Mouse (Mus musculus): Measurements from ENCODE around the gene Mical2. TPM values are rescaled to one million over a fixed set of nuclear protein-coding genes. Genes with fewer than 3 reads are reported as not detected.

Mical2 gene
- total and polyA plus RNA-seq, 3 experiments: 0.22 TPM; not detected in 2

DNA sequence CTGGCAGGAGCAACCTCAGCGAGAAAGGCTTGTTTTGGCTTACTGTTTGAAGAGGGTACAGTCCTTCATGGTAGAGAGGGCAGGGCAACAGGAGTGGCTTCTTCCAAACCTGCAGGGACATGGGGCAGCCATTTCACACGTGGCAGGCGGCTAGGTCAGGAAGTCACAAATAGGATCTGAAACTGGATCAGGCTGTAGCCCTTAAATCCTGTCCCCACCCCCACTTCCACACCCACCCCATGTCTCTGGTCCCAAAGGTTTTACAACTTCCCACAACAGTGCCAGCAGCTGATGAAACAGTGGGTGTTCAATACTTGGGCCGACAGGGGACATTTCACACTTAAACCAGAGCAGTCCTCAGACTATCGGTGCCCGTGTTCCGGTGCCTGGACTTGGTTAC is 38.8 kb upstream of the Mical2 start:
- peaks cover 34% of the 10 kb centered on the region for H3K9me3 ChIP-seq (replicated peaks)
- no peak for DNase-seq (ENCODE audit: low spot score)
- TF ChIP-seq TAL1 (conservative IDR thresholded peaks at IDR 0.05; ENCODE audit: low read depth, low read length): no peak
- TF ChIP-seq GATA2 (IDR thresholded peaks at IDR 0.05; ENCODE audit: borderline replicate concordance, low read depth, low read length): no peak
- no peak for TF ChIP-seq POLR2AphosphoS5 (IDR thresholded peaks at IDR 0.05; ENCODE audit: insufficient replicate concordance, low read depth, low read length)
- no peak for TF ChIP-seq CTCF (IDR thresholded peaks at IDR 0.05; ENCODE audit: low read depth, low read length)
- no peak for TF ChIP-seq GATA1 (IDR thresholded peaks at IDR 0.05; ENCODE audit: borderline replicate concordance, low read length)
- H3K27me3 ChIP-seq (ENCODE audit: insufficient read depth, low read length): no peaks in the 10 kb centered on the region
- H3K4me1 ChIP-seq (ENCODE audit: insufficient read depth, low read depth, low read length): no peaks in the 10 kb centered on the region
- no peak overlapping the region for H3K4me3 ChIP-seq (ENCODE audit: low read depth, low read length)
- no peaks in the 10 kb centered on the region for H3K36me3 ChIP-seq (replicated peaks)
- no peak for ATAC-seq (ENCODE audit: extremely low read depth, insufficient number of reproducible peaks, low FRiP score, poor library complexity, severe bottlenecking)

DNA sequence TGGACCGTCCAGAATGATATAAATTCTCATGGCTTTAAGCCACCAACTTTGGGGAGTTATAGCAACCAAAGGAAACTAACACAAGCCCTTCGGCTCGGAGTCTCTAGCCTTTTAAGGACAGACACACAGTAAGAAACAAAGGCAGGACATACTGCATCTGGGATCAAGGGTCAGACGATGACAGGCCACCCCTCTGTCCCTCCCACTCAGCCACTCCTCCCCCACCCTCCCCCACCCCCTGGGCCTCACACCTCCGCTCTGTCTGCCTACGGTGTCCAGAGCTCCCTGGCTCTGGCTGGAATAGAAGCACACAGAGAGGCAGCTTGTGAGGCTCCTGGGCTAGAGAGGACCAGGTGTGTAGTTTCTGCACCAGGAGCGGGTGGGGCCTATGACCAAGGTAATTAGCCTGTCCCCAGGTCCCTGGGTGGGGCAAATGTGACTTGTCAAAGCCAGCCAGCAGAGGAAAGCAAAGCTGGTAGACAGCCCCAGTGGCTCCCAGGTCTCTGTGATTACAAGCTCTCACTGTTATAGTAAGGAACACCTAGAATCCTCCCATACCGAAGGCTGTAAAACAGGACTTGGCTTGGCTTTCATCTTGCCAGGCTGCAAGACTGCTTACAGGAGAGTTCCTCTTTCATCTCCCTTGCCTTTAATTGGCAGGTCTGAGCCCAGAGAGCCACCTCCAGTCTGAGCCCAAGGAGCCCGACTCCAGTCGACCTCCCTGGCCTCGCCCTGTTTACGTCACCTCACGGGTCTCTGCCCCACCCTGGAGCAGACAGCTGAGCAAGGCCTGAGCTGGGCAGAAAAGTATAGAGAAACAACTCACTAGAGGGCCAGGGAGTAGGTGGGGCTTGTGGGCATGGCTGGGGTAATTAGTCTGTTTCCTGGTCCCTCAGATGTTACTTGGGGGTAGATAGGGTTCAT is 37.9 kb upstream of the Mical2 start:
- ATAC-seq (ENCODE audit: extremely low read depth, insufficient number of reproducible peaks, low FRiP score, poor library complexity, severe bottlenecking): no peak
- Histone ChIP-seq H3K4me3 (ENCODE audit: low read depth, low read length) (no peak overlapping the region), H3K4me1 (ENCODE audit: insufficient read depth, low read depth, low read length) (no peaks in the 10 kb centered on the region), H3K9me3 (replicated peaks) (peaks cover 39% of the 10 kb centered on the region), H3K36me3 (replicated peaks) (no peaks in the 10 kb centered on the region), H3K27me3 (ENCODE audit: insufficient read depth, low read length) (no peaks in the 10 kb centered on the region)
- DNase-seq (ENCODE audit: low spot score): no peak
- TF ChIP-seq TAL1 (conservative IDR thresholded peaks at IDR 0.05; ENCODE audit: low read depth, low read length) (no peak), GATA1 (IDR thresholded peaks at IDR 0.05; ENCODE audit: borderline replicate concordance, low read length) (no peak), CTCF (IDR thresholded peaks at IDR 0.05; ENCODE audit: low read depth, low read length) (no peak), GATA2 (IDR thresholded peaks at IDR 0.05; ENCODE audit: borderline replicate concordance, low read depth, low read length) (no peak), POLR2AphosphoS5 (IDR thresholded peaks at IDR 0.05; ENCODE audit: insufficient replicate concordance, low read depth, low read length) (no peak)

DNA sequence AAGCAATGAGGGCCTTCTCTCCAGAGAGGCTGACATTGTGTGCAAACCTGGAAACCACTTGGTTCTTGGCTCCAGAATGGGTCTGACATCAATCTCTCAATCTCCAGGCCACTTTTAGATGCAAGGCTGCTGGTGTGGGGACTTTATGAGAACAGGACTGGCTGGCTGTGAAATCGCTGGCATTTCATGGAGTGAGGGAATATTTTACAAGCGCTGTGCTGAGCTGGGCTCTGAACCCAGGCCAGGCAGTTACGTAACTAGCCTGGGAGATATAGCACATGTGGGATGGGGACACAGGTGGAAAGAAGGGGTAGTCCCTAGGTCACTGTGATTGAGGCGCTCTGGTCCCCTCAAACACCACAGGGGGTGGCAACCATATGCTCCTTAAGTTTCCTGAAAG is 33.4 kb upstream of the Mical2 start:
- no peaks in the 10 kb centered on the region for H3K4me1 ChIP-seq (ENCODE audit: insufficient read depth, low read depth, low read length)
- no peaks in the 10 kb centered on the region for H3K36me3 ChIP-seq (replicated peaks)
- no peaks in the 10 kb centered on the region for H3K27me3 ChIP-seq (ENCODE audit: insufficient read depth, low read length)
- H3K9me3 ChIP-seq (replicated peaks): peaks cover 34% of the 10 kb centered on the region
- DNase-seq (ENCODE audit: low spot score) (no peak), ATAC-seq (ENCODE audit: extremely low read depth, insufficient number of reproducible peaks, low FRiP score, poor library complexity, severe bottlenecking) (no peak)
- no peak overlapping the region for H3K4me3 ChIP-seq (ENCODE audit: low read depth, low read length)
- TF ChIP-seq GATA1 (IDR thresholded peaks at IDR 0.05; ENCODE audit: borderline replicate concordance, low read length) (no peak), CTCF (IDR thresholded peaks at IDR 0.05; ENCODE audit: low read depth, low read length) (no peak), TAL1 (conservative IDR thresholded peaks at IDR 0.05; ENCODE audit: low read depth, low read length) (no peak), POLR2AphosphoS5 (IDR thresholded peaks at IDR 0.05; ENCODE audit: insufficient replicate concordance, low read depth, low read length) (no peak), GATA2 (IDR thresholded peaks at IDR 0.05; ENCODE audit: borderline replicate concordance, low read depth, low read length) (no peak)

DNA sequence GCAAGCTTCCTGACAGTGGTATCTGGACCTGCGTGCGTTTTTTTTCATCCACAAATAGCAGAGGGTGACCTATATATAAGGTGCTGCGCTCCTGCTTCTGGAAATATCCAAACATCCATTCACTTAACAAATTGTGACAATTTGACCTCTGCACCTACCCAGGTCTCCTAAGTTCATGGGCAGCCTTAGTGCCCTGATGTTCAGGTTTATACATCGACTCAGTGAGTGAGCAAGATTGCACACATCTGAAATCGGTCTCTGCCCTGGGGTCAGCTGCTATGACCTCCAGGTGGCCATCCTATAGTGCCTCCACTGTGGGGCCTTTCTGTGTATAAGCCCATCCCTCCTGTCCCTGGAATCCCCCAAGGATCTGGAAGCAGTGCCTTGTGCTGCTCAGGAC is 32.9 kb upstream of the Mical2 start:
- Histone ChIP-seq H3K4me1 (ENCODE audit: insufficient read depth, low read depth, low read length) (no peaks in the 10 kb centered on the region), H3K4me3 (ENCODE audit: low read depth, low read length) (no peak overlapping the region), H3K27me3 (ENCODE audit: insufficient read depth, low read length) (no peaks in the 10 kb centered on the region), H3K36me3 (replicated peaks) (no peaks in the 10 kb centered on the region), H3K9me3 (replicated peaks) (peaks cover 30% of the 10 kb centered on the region)
- ATAC-seq (ENCODE audit: extremely low read depth, insufficient number of reproducible peaks, low FRiP score, poor library complexity, severe bottlenecking): no peak
- DNase-seq (ENCODE audit: low spot score): no peak
- TF ChIP-seq CTCF (IDR thresholded peaks at IDR 0.05; ENCODE audit: low read depth, low read length) (no peak), GATA1 (IDR thresholded peaks at IDR 0.05; ENCODE audit: borderline replicate concordance, low read length) (no peak), GATA2 (IDR thresholded peaks at IDR 0.05; ENCODE audit: borderline replicate concordance, low read depth, low read length) (no peak), TAL1 (conservative IDR thresholded peaks at IDR 0.05; ENCODE audit: low read depth, low read length) (no peak)

DNA sequence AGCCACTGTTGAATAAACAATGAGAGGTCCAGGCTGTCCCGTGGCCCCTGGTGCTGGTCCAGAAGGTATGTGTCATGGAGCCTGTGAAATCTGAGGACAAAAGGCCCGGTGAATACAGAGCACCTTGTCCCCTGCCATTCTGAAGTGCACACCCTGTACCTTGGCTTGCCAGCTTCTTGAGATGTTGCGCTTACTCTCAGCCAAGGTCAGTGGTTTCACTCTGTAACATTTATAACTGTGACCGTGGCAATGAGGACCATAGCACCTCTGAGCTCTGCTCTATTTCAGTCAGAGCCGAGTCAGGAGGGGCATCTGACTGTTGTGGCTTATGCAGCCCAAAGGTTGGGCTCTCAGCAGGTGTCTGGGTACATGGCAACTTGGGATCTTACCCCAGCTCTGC is 31.4 kb upstream of the Mical2 start:
- ATAC-seq (ENCODE audit: extremely low read depth, insufficient number of reproducible peaks, low FRiP score, poor library complexity, severe bottlenecking): no peak
- Histone ChIP-seq H3K4me3 (ENCODE audit: low read depth, low read length) (no peak overlapping the region), H3K36me3 (replicated peaks) (no peaks in the 10 kb centered on the region), H3K27me3 (ENCODE audit: insufficient read depth, low read length) (no peaks in the 10 kb centered on the region), H3K4me1 (ENCODE audit: insufficient read depth, low read depth, low read length) (no peaks in the 10 kb centered on the region), H3K9me3 (replicated peaks) (peaks cover 23% of the 10 kb centered on the region)
- no peak for DNase-seq (ENCODE audit: low spot score)
- TF ChIP-seq GATA2 (IDR thresholded peaks at IDR 0.05; ENCODE audit: borderline replicate concordance, low read depth, low read length): no peak
- TF ChIP-seq POLR2AphosphoS5 (IDR thresholded peaks at IDR 0.05; ENCODE audit: insufficient replicate concordance, low read depth, low read length): no peak
- no peak for TF ChIP-seq TAL1 (conservative IDR thresholded peaks at IDR 0.05; ENCODE audit: low read depth, low read length)
- no peak for TF ChIP-seq CTCF (IDR thresholded peaks at IDR 0.05; ENCODE audit: low read depth, low read length)
- no peak for TF ChIP-seq GATA1 (IDR thresholded peaks at IDR 0.05; ENCODE audit: borderline replicate concordance, low read length)

DNA sequence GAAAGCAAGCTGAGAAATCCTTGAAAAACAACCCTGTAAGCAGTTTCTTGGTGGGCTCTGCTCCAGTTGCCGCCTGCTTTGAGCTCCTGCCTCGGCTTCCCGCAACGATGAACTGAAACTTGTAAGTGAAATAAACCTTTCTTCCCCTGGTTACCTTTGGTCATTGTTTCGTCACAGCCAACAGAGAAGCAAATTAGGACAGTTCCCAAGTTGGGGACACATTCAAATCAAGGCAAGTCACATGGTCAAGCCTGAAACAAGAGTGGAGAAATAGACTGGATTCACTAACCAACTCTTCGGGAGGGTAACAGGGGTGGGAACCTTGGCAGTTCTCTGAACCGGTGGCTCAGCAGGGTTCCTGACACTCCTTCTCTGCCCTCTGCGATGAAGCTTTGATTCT is 28.2 kb upstream of the Mical2 start:
- H3K4me1 ChIP-seq (ENCODE audit: insufficient read depth, low read depth, low read length): no peaks in the 10 kb centered on the region
- no peaks in the 10 kb centered on the region for H3K36me3 ChIP-seq (replicated peaks)
- H3K9me3 ChIP-seq (replicated peaks): peaks cover 16% of the 10 kb centered on the region
- no peak for DNase-seq (ENCODE audit: low spot score)
- TF ChIP-seq POLR2AphosphoS5 (IDR thresholded peaks at IDR 0.05; ENCODE audit: insufficient replicate concordance, low read depth, low read length) (no peak), GATA2 (IDR thresholded peaks at IDR 0.05; ENCODE audit: borderline replicate concordance, low read depth, low read length) (no peak), GATA1 (IDR thresholded peaks at IDR 0.05; ENCODE audit: borderline replicate concordance, low read length) (no peak), CTCF (IDR thresholded peaks at IDR 0.05; ENCODE audit: low read depth, low read length) (no peak), TAL1 (conservative IDR thresholded peaks at IDR 0.05; ENCODE audit: low read depth, low read length) (no peak)
- ATAC-seq (ENCODE audit: extremely low read depth, insufficient number of reproducible peaks, low FRiP score, poor library complexity, severe bottlenecking): no peak
- H3K4me3 ChIP-seq (ENCODE audit: low read depth, low read length): no peak overlapping the region
- no peaks in the 10 kb centered on the region for H3K27me3 ChIP-seq (ENCODE audit: insufficient read depth, low read length)

All from G1E (cell line).